Mouse (Mus musculus) erythroblast, embryonic 14.5 days (primary cell): ENCODE measurements around the gene Clasp1.

Source experiments
- GATA1 ChIP-seq: IDR thresholded peaks from 2 replicates; pipeline ENCODE4 v1.6.1; 2012; ENCODE audit warnings: low read length, inconsistent platforms, mixed read lengths
- TAL1 ChIP-seq: IDR thresholded peaks from 3 replicates; pipeline ENCODE4 v1.6.1; 2012; ENCODE audit warnings: low read length, inconsistent platforms, mixed read lengths

DNA sequence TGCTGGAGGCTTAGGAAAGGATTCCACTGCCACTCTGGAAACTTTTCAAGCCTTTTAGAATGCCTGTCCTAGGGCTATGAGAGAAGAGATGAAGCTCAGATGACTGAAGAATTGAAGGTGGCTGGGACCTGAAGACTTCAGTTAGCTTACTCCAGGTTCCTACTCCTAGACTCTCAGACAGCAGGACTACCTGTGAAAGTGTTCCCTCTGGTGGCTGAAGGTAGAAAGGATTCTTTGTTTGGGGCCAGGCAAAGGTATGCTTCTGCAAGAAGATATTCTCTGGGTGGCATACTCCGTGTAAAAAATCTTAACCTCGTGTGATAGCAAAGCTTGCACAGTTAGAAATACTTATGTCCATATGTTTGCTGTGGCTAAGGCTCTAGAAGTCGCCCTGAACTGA is 104.0 kb downstream of the Clasp1 start:
- TF ChIP-seq GATA1 (no peak), TAL1 (no peak)
